Mouse (Mus musculus) kidney, adult 2 months (tissue): ENCODE results near the gene Gpr68.

Experiments used
- CTCF ChIP-seq: fragments of 200-500 bp; conservative IDR thresholded peaks from 2 replicates; pipeline ENCODE4 v1.5.1; 2011; ENCODE audit warnings: low read depth, mild to moderate bottlenecking, control low read depth, low read length, moderate library complexity, mixed read lengths; ENCODE audit not compliant: insufficient read depth, insufficient read length
- POLR2A ChIP-seq: fragments of 200-500 bp; IDR thresholded peaks from one replicate; pipeline ENCODE4 v1.6.1; 2011; ENCODE audit warnings: low read depth, low read length, control low read depth

GRCm38 (mm10) chr12:100937441-100938360, 29.7 kb upstream of the Gpr68 start:
- TF ChIP-seq POLR2A: no peak
- TF ChIP-seq CTCF: no peak
